Mouse (Mus musculus): ENCODE results near the gene Mtmr11.
A peak's percentile ranks its signal among the peaks of the same experiment; 100 is the strongest.
"Not testable (repeated sequence)": the region's sequence is repeated elsewhere in the genome, so short reads cannot be mapped to it uniquely, and the experiment has no call there.

Gene Mtmr11

DNA sequence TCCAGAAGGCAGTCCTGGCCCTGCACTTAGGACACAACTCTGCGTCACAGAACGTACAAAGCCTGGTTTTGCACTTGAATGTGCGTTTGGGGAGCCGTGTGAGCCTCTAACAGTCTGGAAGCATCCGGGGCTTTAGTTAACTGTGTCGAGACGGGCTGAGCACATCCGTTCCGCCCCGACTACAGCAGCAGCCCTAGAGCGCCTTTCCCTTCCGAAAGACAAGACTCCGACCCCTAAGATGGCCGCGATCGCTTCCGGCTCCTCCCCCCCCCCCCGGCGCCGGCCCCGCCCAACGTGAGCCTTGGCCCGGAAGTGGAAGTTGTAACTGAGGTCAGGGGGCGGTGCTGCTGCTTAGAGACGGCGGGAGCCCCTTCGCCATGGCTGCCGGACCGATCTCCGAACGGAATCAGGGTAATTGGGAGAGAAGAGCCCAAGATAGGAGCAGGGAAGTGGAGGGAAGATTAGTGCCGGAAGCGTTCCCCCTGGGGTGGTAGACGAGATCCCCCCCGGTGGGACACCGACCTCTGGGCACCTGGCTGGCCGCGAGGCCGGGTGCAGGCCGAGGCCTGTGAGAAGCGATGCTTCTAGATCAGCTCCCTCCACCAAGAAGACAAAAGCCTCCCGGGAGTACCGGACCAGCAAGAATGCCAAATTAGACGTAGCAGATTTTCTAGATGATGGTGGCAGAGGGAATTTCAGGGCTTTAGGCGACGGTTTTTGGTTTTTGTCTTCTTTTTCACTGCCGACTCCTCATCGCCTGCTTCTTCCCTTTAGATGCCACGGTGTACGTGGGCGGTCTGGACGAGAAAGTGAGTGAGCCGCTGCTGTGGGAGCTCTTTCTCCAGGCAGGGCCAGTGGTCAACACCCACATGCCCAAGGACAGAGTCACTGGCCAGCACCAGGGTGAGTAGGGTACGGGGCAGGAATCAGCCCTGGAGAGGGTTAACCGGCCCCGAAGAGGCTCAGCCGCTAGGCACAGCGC, 10.7 kb downstream of the Mtmr11 start, which contains the start of gene Sf3b4:
Gene Sf3b4 (plus strand): TSS at position 136 of the 982 bp plus-strand sequence.
- no peak for DNase-seq (ENCODE audit: low spot score)

DNA sequence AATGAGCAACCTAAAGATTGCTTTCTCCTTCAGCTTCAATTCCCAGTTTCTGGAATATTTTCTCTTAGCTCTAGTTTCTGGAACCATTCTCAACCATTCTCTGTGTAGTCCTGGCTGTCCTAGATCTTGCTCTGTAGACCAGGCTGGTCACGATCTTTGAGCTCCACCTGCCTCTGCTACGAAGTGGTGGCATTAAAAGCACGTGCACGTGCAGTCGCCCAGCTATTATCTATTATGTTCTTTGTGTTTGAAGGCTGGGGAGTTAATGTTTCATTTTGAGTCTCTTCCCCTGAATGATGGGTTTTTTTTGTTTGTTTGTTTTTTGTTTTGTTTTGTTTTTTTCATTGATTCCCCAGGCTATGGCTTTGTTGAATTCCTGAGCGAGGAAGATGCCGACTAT, 11.4 kb downstream of the Mtmr11 start:
- no peak for DNase-seq (ENCODE audit: low spot score)

DNA sequence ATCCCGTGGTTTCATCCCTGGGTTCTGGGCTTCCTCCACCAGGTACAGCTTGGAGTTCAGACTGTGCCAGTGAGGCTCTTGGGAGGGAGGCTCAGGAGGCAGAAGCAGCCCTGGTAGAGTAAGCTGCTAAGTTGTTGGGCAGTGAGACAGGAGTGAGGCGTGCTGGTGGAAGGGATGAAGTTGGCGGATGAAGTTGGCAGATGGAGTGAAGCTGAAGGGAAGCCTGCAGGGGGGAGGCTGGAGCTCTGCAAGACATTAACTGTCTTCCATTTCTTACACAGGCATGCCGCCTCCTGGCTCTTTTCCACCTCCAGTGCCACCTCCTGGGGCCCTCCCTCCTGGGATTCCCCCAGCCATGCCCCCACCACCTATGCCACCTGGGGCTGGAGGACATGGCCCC, 12.2 kb downstream of the Mtmr11 start:
- not testable (repeated sequence) for DNase-seq (ENCODE audit: low spot score)

DNA sequence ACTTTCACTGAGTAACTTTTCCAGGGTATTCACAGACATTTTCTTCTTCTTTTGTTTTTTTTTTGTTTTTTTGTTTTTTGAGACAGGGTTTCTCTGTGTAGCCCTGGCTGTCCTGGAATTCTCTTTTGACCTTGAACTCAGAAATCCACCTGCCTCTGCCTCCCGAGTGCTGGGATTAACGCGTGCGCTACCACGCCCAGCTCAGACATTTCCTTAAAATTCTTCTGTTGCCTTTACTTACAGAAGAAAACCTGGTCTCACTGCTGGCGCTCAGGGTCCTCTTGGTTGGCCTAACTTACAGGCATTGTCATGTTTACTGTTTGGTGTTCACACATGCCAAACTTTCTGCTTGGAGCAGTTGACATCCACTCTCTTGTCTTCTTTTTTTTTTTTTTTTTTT, 13.4 kb downstream of the Mtmr11 start:
- no peak for DNase-seq (ENCODE audit: low spot score)

DNA sequence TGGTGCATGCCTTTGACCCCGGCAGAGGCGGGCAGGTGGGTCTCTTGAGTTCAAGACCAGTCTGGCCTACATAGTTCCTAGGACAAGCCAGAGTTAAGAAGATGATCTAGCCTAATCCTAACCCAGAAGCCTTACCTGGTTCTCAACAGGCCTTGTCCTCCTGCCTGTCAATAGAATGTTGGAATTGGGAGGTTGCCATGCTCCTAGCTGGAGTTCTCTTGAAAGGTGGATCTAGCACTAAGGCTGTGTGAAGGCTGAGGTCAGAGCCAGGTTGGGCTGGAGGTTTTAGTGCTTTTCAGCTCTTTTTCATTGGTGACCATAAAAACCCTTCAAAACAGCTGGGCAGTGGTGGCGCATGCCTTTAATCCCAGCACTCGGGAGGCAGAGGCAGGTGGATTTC, 16.6 kb downstream of the Mtmr11 start:
- no peak for DNase-seq (ENCODE audit: low spot score)

DNA sequence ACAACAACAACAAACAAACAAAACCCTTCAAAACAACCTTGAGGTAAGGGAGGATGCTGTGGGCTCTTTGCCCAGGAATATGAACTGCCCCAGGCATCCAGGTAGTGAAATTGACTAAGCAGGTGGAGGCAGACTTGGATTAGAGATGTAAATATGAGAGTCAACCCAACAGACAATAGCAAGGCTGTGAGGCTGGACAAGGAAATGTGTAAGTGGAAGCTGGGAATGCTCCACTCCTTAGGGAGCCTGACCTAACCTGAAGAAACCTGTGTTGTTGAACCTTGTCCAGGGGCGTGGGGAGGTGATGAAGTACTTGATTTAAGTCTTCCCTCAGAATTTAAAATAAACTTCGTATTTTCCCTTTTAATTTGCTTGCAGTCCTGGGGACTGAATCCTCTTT, 17.1 kb downstream of the Mtmr11 start:
- no peak for DNase-seq (ENCODE audit: low spot score)

DNA sequence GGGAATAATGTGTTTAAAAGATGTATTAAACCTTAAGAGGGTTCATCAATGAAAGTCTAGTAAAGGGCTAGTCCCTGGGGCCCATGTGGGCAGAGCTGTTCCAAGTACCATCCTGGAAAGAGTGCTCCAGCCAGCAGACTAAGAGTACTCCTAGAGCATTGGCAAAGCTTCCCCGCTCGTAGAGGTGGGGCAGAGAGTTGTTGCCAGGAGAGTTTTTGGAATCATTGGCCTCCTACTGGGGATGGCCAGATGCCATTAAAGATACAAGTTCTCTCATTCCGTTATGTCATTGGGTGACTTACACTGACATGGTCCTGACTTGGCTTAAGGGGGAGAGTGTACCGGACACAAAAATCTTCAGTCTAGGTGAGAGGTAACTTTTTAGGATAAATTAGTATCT, 17.7 kb downstream of the Mtmr11 start:
- no peak for DNase-seq (ENCODE audit: low spot score)

DNA sequence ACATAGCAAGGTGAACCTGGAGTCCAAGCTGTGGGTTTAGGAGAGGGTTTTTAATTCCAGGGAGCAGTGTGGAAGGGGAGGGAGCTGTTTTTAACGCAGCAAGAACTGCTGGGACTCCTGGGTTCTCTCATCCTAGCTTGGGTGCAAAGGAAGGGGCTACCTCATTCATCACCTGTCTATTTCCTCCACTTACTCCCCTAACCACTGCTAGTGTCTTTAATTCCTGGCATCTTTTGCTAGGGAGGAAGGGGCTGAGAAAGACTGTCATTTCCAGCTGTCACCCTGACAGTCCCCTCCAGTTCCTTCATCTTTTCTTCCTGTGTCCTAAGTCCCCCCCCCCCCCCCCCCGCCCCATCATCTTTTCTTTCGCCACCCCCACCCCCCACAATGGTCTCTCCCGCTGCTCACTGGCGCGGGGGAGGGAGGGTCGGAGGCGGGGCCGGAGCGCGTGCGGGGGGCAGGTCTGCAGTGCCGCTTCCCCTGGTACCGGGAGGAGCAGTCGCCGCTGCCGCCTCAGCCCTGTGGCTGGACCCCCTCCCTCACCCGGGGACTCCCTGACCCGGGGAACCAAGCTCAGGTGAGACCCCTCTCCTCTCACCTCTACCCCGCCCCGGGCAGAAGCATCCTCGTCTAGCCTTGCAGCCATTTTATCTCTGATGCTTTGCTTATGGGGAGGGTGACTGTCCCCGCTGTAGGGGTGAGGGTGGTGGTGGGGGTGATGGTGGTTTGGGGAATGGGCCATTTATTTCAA, 19.1 kb downstream of the Mtmr11 start, which contains the start of gene Sv2a:
Gene Sv2a (plus strand): TSS at position 425 of the 751 bp plus-strand sequence.
- no peak for DNase-seq (ENCODE audit: low spot score)

DNA sequence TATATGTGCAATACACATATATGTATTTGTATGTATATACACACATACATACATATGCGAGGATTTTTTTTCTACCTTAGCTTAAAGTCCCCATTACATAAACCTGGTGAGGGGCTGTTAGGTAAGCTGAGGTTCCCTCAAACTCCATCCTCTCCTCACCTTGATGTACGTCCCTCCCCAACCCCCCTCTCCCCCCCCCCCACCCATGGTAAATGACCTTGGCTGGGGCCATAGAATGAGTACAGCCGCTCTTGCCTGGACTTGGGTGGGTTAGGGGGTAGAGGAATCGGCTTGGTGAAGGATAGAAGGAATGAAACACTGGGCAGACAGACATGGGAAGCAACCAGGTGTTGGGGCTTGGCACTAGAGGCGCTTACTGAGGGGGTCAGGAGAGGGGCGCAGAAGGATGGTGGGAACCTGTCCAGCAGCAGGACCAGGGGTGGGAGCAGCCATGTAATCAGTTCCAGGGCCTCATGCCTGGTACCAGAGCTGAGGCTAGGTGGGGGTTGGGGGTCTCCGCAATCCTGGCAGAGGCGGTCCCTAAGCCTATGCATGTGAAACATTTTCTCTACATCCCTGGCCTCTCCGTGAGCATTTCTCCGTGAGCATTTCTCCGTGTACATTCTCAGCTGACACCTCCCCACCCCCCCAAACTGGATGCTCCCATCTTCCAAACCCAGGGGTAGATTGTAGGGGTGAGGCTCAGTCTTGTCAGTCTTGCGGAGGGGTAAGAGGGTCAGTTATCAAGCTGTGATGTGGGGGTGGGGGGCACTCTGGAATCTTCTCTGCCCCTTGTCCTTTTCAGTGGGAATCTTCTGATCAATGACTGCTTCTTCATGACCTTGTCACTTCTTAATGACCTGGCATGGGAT, 19.9 kb downstream of the Mtmr11 start:
- DNase-seq (ENCODE audit: low spot score): no peak

DNA sequence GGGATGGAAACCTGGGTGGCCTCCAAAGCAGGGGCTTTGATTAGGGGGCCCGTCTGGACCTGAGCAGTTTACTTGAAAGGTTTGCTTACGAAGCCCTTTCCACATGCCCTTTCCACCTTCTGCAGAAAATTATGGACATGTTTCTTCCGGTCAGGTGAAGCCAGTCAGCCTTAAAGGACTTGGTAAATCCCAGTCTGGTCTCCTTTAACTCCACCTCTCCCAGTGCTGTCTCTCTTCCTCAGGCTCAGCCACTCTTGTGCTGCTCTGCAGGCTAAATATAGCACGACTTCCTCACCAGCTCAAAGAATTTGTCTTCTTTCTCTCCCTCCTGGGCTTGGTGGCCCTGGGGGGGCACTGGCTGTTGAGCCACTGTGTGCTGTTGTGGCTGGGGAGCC, 20.6 kb downstream of the Mtmr11 start:
- no peak for DNase-seq (ENCODE audit: low spot score)

DNA sequence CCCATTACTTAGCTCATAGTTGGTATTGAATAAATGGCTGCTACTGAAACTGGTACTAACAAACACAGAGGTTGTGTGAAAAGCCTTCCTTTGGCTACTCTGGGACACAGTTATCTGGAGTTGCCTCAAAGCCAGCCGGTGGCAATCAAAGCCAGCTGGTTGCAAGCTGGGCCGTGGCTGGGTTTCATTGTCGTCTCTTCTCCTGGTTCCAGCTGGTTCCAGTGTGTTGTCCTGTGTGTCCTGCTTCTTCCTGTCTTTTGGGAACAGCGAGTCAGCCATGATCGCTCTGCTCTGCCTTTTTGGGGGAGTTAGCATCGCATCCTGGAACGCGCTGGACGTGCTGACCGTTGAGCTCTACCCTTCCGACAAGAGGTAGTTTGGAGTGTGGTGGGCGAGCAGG, 31.2 kb downstream of the Mtmr11 start:
- DNase-seq (ENCODE audit: low spot score): no peak

DNA sequence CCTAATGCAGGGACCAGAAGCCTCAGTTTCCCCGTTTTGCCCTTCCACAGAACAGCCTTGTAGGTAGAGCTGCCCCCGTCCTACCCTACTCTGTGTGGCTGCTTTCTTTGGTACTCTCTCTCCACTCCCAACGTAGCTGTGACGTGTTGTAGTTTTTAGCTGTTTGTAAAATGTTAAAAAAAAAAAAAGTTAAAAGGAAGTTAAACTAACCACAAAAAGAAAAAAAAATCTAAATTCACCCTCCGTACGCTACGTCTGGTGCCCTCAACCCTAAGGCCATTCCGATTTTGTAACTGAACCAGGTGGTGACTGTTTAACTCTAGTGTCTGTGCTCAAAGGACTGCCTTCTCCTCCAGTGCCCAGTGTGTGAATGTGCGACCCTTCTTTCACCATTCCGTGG, 33.2 kb downstream of the Mtmr11 start:
- no peak for DNase-seq (ENCODE audit: low spot score)

DNA sequence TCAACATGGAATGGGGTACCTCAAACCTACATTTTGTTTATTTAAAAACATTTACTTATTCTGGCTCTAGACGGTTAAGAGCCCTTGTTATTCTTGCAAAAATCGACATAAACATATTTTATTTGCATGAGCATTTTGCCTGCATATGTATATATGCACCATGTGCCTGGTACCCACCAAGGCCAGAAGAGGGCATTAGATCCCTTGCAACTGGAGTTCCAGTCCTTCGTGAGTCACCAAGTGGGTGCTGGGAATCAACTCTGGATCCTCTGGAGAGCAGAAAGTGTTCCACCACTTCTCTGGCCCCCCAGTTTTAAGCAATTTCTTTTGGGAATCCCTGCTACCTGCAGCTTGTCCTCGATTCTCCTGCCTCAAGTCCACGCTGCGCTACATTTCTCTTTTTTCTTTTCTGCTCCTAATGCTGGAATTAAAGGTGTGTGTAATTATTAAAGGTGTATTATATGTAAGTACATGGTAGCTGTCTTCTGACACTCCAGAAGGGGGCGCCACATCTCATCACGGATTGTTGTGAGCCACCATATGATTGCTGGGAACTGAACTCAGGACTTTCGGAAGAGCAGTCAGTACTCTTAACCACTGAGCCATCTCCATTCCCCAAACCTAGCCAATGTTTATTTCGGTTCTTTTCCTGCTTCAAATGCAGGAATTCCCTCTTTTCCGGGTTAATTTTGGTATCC, 34.0 kb downstream of the Mtmr11 start:
- DNase-seq (ENCODE audit: low spot score): no peak

DNA sequence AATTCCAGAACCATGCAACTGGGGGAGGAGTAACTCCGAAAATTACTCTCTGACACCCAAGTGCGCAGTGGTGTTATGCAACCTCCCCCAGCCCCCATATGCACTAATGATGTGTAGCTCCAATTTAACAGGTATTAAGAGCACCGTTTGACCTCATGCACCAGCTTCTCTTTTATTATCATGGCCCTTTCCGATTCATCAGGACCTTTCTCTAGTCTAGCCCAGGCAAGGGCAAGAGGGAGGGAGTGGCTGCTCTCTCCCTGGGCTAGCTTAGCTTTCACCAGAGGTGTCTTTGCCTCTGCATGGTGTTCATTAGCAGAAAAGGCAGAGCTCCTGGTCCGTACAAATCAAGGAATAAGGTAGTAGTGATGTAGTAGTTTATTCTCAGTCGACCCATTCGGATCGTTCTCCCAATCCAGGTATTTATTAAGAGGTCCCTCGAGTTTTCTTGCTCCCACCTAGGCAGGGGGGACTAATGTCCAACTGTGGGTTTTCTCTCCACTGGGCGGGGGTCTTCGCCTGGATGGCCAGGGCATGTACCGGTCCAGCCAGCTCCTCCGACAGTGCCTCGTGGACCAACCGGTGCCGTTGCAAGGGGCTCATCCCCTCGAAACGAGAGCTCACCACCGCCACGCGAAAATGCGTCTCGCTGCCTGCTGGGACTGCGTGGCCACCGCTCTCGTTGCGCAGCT, 34.8 kb downstream of the Mtmr11 start:
- no peak for DNase-seq (ENCODE audit: low spot score)

DNA sequence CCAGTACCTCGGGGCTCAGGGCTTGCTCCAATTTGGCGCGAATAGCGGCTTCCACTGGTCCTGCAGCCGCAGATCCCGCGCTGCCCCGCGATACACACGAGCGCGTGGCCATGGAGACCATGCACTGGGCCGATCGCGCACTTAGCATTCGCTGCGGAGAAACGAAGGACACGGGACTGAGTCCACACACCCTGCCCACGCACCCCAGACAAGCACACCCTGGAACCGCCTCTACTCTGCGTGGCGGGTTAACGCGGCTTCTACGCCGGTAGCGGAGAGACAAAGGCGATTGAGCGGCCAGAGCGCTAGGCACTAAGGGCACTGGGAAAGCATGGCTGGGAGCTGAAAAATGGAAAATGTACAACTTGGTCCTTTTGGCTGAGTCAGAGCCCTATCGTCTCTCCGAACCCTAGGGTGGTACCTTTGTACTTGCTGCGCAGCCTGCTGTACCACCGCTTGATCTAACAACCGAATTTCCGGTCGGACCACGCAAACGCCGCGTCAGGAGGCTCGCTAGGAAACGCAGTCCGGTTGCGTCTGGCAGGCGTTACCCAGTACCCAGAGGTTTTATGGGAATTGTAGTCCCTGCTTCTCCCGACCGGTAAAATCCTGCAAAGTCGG, 35.4 kb downstream of the Mtmr11 start:
- peak; percentile 52 for DNase-seq (ENCODE audit: low spot score)

DNA sequence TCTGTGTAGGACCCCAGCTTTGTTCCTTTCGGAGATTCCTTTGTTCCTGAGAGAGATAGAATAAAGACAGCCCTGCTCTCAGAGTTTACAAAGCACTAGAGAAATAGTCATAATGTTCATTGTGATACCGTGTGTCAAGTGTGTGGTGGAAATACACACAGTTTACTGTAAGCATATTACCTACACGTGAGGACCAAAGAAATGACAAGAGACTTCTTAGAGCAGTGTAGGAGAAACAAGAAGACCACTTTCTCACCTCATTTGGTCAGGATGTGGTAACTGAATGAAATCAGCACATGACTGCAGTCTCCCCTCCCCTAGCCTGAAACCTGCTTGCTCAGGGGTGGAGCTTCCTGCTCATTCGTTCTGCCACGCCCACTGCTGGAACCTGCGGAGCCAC, 36.4 kb downstream of the Mtmr11 start:
- DNase-seq (ENCODE audit: low spot score): no peak

DNA sequence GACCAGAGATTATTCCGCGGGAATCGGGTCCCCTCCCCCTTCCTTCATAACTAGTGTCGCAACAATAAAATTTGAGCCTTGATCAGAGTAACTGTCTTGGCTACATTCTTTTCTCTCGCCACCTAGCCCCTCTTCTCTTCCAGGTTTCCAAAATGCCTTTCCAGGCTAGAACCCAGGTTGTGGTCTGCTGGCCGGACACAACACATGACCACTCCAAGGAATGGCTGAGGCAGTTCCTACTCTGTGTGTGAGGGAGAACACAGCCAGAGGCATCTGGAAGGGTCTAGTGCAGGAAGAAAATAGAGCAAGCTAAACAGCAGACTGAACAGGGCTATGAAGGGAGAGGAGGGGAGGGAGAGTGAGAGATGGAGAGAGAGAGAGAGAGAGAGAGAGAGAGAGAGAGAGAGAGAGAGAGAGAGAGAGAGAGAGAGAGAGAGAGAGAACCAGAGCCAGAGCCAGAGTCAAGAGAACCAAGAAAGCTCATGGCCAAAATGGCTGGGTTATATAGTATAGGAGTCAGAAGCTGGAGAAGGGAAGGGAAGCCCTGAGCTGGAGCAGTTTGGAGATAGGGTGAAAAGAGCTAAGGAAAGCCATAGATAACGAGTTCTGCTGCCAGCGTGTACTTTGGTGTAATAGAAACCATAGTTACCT, 36.9 kb downstream of the Mtmr11 start:
- not testable (repeated sequence) for DNase-seq (ENCODE audit: low spot score)

DNA sequence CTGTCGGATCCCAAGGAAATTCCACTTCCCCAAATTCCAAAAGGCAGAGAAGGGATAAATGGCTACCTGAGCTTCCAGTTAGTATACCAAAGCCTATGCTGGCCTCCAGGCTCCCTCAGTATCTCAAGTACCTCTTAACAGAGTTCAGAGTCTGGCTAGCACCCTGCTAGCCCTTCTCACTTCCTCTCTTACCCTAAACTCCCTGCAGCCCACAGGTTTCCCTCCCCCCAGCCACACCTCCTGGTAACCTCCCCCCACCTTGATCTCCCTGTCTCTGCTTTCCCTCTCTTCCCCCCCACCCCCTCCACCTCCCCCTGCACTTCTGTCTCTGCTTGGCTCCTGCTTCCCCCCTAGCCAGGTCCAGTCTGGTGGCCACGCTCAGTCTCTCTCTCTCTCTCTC, 37.9 kb downstream of the Mtmr11 start:
- DNase-seq (ENCODE audit: low spot score): no peak

DNA sequence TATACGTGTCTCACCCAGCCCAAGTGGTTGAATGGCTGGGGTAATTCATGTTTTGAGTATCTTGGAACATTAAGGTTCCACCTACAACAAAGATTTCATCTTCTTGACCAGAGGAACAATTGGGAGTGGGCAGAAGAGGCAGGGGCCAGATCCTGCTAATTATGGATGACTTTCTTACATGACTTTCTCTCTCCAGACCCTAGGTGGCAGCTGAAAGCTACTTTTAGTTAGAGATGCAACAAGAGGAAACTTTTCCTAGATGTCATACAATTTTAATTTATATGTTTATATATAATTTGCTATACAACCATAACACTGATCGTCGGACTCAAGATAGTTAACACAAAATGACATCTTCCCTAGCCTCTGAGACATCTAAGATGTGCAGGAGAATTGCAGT, 46.0 kb downstream of the Mtmr11 start:
- no peak for DNase-seq (ENCODE audit: low spot score)

DNA sequence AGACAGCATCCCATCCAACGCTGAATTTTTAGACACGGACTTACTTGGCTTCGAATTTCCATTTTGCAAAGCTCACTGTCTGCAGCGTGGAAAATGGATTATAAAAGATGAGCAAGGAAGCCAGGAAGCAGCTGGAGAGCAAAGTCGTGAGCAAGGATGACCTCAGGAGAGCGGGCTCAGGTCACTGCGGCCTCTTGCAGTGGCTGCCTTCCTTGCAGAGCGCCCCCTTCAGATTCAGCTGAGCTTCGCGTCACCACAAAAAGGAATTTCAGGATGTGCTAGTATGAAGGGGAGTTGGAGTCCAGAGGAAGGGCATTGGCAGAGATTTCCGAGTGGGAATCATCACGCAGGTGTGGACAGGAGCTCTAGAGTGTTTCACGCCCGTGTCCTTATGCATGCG, 47.4 kb downstream of the Mtmr11 start:
- DNase-seq (ENCODE audit: low spot score): no peak
